Mouse (Mus musculus) olfactory bulb, adult 2 months (tissue): ENCODE measurements around the gene Olfr1499.

ENCODE experiments used
- CTCF ChIP-seq: fragments of 200-500 bp; IDR thresholded peaks from 2 replicates; pipeline ENCODE4 v1.5.1; 2012; ENCODE audit warnings: low read depth, mild to moderate bottlenecking, low read length, moderate library complexity; ENCODE audit not compliant: insufficient read depth
- POLR2A ChIP-seq: fragments of 200-500 bp; IDR thresholded peaks from 2 replicates; pipeline ENCODE4 v1.6.1; 2012; ENCODE audit warnings: mild to moderate bottlenecking, low read depth, low read length, moderate library complexity; ENCODE audit not compliant: insufficient read depth

GRCm38 (mm10) chr19:13820847-13821246, 1.6 kb upstream of the Olfr1499 start:
- TF ChIP-seq CTCF (no peak), POLR2A (no peak)
